Mouse (Mus musculus) embryo, embryonic 11 days (tissue): ENCODE data around the gene Creb3.
A peak's percentile ranks its signal among the peaks of the same experiment; 100 is the strongest.
"Not testable (repeated sequence)": the region's sequence is repeated elsewhere in the genome, so short reads cannot be mapped to it uniquely, and the experiment has no call there.

Experiments
- DNase-seq: peaks from one replicate; pipeline ENCODE4 v3.0.0-alpha.2; 2015

Creb3 gene

GRCm38 (mm10) chr4:43584444-43585416 is 22.6 kb downstream of the Creb3 start, which contains the start of gene Msmp:
Gene Msmp (minus strand): TSS chr4:43584494.
- DNase-seq, result no peak

DNA sequence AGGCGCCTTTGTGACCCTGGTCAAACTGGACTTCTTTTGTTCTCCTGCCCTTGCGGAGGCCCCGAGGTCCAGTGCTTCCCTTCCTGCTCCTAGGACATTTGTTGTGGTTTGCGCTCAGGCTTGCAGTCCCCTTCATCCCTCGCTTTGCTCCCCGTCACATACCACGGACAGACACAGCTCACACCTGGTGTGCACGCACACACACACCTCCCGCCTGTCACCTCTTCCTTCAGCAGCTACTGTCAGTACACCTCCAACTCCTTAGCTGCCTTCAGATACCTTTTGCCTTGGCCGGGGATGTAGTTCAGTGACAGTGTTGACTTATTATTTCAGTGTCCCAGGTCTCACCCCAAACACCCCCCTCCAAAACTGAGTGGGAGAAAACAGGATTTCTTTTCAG is 23.6 kb downstream of the Creb3 start:
- DNase-seq, result no peak

DNA sequence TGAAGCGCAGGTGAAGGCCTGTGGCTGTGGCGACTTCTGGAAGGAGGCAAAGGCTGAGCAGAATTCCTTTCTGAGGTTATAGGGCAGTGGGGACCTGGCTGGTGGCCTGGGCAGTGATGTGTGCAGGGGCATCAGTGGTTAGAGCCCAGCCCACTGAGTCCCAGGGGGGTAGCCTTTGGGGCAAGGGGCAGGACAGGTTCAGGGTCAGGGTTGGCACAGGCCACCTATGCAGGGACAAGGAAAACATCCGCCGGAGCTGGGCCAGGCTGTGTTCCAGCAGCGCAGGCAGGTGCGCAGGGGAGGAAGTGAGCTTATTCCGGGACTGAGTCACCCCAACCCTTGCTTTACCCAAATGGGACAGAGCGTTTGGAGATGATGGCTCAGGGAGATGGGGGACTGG is 24.3 kb downstream of the Creb3 start:
- no peak for DNase-seq

DNA sequence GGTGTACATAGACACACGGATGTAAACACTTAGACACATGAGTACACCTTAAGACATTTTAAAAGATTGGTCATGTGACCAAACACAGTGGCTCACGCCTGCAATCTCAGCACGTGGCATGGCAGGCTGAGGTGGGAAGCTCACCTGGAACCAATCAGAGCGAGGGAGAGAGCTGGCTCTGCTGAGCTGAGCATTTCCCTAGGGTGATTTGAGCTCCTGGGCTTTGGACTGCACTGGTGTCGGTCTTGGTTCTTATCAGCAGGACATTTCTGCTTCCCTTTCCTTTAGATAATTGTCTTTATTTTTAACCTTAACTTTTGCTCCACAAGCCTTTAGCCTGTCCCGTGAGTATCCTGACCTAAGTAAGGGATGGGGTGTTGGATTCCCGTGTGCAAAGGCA is 25.5 kb downstream of the Creb3 start:
- no peak for DNase-seq

- no peak for DNase-seq
These were observed 29.4 kb downstream of the Creb3 start for GRCm38 (mm10) chr4:43591543-43591942.

- DNase-seq, result no peak
These were observed 29.8 kb downstream of the Creb3 start for GRCm38 (mm10) chr4:43591961-43592360.

GRCm38 (mm10) chr4:43593453-43593852 is 31.3 kb downstream of the Creb3 start:
- peak; percentile 24 for DNase-seq

DNA sequence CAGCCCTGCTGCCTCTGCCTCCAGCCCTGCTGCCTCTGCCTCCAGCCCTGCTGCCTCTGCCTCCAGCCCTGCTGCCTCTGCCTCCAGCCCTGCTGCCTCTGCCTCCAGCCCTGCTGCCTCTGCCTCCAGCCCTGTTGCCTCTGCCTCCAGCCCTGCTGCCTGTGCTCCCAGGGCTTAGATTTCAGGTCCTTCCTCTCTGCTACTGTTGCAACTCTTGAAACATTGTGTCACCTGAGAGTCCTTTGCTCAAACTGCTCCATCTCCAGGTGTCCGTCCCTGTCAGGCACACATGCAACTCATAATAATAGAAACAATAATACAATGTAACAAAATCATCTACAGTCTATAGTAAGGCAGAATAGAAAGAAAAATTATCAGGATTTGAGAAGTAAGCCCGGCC is 34.5 kb downstream of the Creb3 start:
- DNase-seq, result not testable (repeated sequence)

DNA sequence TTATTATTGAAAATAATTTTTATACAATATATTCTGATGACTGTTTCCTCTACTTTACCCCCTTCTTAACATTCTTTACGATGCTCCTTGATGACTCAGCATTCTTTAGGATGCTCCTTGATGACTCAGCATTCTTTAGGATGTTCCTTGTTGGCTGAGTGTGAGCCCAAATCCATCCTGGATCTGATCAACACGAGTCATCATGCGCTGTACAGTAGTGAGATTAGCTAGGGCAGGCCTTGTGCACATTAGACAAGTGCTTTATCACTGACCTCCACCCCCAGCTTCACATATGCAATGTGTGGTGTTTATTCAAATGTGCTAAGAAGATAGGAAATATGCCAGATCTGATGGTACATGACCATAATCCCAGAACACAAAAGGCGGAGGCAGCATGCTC is 36.1 kb downstream of the Creb3 start:
- DNase-seq, result no peak

GRCm38 (mm10) chr4:43598650-43599380 is 36.7 kb downstream of the Creb3 start:
- no peak for DNase-seq

- DNase-seq, result no peak
These were observed 38.2 kb downstream of the Creb3 start for GRCm38 (mm10) chr4:43600195-43600934.

DNA sequence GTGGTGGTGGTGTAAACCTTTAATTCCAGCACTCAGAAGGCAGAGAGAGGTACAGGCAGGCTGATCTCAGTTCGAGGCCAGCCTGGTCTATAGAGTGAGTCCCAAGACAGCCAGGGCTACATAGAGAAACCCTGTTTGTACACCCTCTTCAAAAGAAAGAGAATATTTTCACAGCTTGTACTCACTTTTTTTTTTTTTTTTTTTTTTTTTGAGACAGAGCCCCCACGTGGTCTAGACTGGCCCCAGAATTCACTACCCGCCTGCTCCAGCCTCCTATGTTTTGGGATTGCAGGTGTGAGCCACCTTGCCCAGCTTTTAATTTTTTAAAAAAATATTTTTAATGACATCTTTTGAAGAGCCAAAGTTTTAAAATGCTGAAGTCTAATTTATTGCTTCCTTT is 42.0 kb downstream of the Creb3 start:
- DNase-seq, result no peak

DNA sequence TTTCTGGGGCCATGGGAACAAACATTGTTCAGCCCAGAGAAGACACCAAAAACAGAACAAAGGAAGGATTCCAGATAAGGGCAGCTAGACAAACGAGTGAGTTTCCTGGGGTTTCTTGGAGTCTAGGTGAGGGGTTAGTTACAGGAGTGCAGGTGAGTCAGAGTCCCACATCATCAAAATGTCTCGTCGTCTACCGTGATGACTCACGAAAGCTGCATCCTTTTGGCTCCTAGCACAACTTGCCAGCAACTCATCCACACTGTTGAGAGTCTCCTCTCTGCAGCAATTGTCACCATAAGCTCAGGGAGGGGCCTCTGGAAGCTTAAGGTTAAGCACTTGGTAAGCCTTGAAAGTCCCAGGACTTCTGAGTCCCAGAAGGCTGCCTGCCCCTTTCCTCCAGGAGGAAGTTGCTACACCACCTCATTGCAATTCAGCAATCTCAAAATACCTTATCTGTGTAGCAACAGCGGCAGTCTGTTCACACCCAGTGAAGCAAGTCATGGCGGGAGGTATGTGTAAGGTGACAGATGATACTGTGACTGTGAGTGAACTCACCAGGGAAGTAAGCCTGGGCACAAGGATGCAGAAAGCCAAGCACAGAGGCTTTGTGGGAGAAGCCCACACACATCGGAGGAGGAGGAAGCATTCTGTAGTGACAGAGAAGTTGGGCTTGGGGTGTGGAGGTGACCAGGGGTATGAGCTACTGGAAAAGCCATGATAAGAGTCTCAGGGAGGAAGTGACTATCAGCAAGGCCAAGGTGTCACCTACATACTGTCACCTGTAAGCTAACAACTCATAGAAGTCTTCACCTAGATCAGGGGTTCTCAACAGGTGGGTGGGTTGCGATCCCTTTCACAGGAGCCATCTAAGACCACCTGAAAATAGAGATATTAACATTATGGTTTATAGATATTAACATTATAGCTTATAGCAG is 42.9 kb downstream of the Creb3 start:
- no peak for DNase-seq

DNA sequence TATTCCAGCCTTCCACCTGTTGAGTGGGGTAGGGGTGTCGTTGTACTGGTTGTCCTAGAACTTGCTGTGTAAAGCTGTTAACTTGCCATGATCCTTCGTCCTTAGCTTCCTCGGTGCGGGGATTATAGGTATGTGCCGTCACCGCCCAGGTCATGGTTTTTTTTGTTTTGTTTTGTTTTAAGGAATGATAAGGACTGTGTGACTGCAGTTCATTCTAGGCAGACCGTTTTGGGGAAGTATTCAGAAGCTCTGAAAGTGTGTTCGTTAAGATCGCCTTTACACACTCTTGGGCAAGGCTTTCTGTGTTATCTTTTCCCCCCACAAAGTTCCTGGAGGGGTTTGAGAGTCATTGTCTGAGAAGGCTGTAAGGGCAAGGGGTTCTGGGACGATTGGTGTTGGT is 50.4 kb downstream of the Creb3 start:
- DNase-seq, result no peak

DNA sequence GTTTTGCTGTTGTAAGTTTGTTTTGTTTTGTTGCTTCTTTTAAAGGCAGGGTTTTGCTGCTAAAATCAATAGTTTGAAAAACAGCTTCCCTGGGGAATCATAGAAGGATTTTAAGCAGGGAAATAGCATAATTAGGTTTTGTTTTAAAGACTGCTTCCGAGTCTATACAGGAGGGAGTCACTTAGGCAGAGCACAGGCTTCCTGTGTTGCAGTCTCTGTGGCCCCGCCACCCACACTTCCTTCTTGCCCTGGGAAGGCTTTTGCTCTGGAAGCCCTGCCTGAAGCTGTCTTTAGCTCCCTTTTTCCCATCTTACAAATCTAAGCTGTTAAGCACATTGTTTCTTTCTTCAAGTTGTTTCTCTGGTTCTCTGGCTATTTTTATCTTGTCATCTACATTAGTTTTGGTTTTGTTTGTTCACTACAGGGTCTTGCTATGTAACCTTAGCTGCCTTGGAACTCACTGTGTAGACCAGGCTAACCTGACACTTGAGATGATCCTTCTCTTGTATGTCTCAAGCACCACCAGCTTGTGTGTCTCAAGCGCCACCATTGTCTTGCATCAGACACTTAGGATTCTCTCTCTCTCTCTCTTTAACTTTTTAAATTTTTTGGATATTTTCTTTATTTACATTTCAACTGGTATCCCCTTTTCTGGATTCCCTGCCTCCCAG is 51.1 kb downstream of the Creb3 start:
- no peak for DNase-seq
